Mouse (Mus musculus) testis, adult 2 months (tissue): Measurements from ENCODE around the gene Ganab. TPM values are rescaled to one million over a fixed set of nuclear protein-coding genes. Genes with fewer than 3 reads are reported as not detected.
"Not testable (repeated sequence)": the region's sequence is repeated elsewhere in the genome, so short reads cannot be mapped to it uniquely, and the experiment has no call there.

Experiments used
- H3K27ac ChIP-seq: fragments of 200-500 bp; 2 replicates; pipeline ENCODE4 v1.5.1; 2012; ENCODE audit warnings: low read depth, low read length; ENCODE audit not compliant: control insufficient read depth, insufficient read depth
- H3K27me3 ChIP-seq: fragments of 200-500 bp; 2 replicates; pipeline ENCODE4 v1.6.1; 2012; ENCODE audit warnings: mild to moderate bottlenecking, low read length, moderate library complexity; ENCODE audit not compliant: control insufficient read depth, insufficient read depth
- H3K36me3 ChIP-seq: fragments of 200-500 bp; 2 replicates; pipeline ENCODE4 v1.6.1; 2012; ENCODE audit warnings: mild to moderate bottlenecking, low read length; ENCODE audit not compliant: control insufficient read depth, insufficient read depth
- H3K4me1 ChIP-seq: fragments of 200-500 bp; 2 replicates; pipeline ENCODE4 v1.6.1; 2012; ENCODE audit warnings: low read length; ENCODE audit not compliant: control insufficient read depth, insufficient read depth
- H3K4me3 ChIP-seq: fragments of 200-500 bp; 2 replicates; pipeline ENCODE4 v1.5.1; 2012; ENCODE audit warnings: low read depth, mild to moderate bottlenecking, low read length, moderate library complexity, mixed read lengths; ENCODE audit not compliant: control insufficient read depth
- CTCF ChIP-seq: fragments of 200-500 bp; IDR thresholded peaks from 2 replicates; pipeline ENCODE4 v1.5.1; 2012; ENCODE audit warnings: low read depth, mild to moderate bottlenecking, inconsistent platforms, low read length, moderate library complexity; ENCODE audit not compliant: control insufficient read depth, insufficient read depth, insufficient replicate concordance
- POLR2A ChIP-seq: fragments of 200-500 bp; IDR thresholded peaks from 2 replicates; pipeline ENCODE4 v1.6.1; 2012; ENCODE audit warnings: low read depth, mild to moderate bottlenecking, inconsistent platforms, low read length, moderate library complexity; ENCODE audit not compliant: control insufficient read depth
- polyA plus RNA-seq: library from polyadenylated mRNA; depleted of rRNA; stranded (reverse); fragments of >200 nt; gene quantifications from 2 replicates; pipeline ENCODE4 v1.2.3, GENCODE M21; 2012

The Ganab gene
- polyA plus RNA-seq, 1 experiment: 57.0 TPM

DNA sequence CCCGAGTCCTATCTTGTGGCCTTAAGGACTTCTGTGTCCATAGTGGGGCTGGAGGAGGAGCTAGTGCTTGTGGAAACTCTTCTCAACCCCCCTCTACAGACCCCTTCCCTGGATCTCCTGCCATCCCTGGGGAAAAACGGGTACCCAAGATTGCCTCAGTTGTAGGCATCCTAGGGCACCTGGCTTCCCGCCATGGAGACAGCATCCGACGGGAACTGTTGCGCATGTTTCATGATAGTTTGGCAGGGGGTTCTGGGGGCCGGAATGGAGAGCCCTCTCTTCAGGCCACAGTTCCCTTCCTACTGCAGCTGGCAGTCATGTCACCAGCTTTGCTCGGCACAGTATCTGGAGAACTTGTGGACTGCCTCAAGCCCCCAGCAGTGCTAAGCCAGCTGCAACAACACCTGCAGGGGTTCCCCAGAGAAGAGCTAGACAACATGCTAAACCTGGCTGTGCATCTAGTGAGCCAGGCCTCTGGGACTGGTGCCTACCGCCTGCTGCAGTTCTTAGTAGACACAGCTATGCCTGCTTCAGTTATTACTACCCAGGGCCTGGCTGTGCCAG is 2.4 kb upstream of the Ganab start:
- Histone ChIP-seq H3K4me1 (peaks cover 16% of the 10 kb centered on the region), H3K4me3 (no peak overlapping the region), H3K27ac (no peak overlapping the region), H3K27me3 (no peaks in the 10 kb centered on the region), H3K36me3 (no peaks in the 10 kb centered on the region)
- TF ChIP-seq CTCF: no peak
- no peak for TF ChIP-seq POLR2A

DNA sequence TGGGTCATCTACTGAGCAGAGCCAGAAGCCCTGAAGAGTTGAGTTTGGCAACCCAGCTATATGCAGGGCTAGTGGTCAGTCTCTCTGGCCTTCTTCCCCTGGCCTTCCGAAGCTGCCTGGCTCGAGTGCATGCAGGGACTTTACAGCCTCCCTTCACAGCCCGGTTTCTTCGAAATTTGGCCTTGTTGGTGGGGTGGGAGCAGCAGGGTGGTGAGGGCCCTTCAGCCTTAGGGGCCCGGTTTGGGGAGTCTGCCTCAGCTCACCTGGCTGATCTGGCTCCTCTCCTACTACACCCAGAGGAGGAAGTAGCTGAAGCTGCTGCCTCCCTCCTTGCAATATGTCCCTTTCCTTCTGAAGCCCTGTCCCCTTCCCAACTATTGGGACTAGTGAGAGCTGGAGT is 1.6 kb upstream of the Ganab start:
- not testable (repeated sequence) for H3K36me3 ChIP-seq, H3K27ac ChIP-seq, H3K27me3 ChIP-seq
- peaks cover 16% of the 10 kb centered on the region for H3K4me1 ChIP-seq
- peak overlapping the region; percentile 92; the same call in 1 of the 2 replicates for H3K4me3 ChIP-seq

DNA sequence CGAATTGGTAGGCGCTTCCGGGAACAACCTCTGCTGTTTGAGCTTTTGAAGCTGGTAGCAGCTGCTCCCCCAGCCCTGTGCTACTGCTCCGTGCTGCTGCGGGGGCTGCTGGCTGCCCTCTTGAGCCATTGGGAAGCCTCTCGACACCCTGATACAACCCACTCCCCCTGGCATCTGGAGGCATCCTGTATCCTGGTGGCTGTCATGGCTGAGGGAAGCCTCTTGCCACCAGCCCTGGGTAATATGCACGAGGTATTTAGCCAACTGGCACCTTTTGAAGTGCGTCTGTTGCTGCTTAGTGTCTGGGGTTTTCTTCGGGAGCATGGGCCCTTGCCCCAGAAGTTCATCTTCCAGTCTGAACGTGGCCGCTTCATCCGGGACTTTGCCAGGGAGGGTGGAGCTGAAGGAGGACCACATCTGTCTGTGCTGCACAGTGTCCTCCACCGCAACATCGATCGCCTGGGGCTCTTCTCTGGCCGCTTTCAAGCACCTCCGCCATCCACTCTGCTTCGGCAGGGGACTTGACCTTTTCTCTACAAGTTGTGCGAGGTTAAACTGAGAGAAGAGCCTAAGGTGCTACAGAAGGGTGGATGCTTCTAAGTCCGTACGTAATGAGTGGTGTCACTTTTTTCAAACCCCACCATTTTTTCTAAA is 533 bp upstream of the Ganab start:
- H3K27me3 ChIP-seq, H3K36me3 ChIP-seq: not testable (repeated sequence)
- H3K27ac ChIP-seq: peak overlapping the region; percentile 78
- H3K4me3 ChIP-seq: peak overlapping the region; percentile 92
- H3K4me1 ChIP-seq: peaks cover 16% of the 10 kb centered on the region

DNA sequence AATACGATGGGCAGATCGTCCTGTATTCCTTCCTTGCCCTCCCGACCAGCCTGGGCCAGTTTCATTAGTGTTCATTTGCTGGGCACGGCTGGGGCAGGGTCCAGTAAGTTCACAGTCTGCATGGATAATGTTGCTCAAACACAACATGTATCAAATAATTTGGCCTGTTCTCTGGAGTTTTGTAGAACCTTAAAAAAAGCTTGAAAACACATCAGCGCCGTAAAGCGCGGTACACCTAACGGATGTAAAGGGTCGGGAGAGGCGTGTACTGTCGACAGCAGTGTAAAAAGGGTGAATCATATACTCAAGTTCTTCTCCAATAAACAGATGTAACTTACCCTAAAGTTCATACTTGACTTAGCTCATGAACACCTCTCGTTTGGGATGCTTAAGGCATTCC is 705 bp downstream of the Ganab start:
- H3K27ac ChIP-seq: peak overlapping the region; percentile 80
- no peaks in the 10 kb centered on the region for H3K27me3 ChIP-seq
- H3K36me3 ChIP-seq: peaks cover 2% of the 10 kb centered on the region
- H3K4me3 ChIP-seq: peak overlapping the region; percentile 92
- TF ChIP-seq POLR2A: no peak
- no peak for TF ChIP-seq CTCF
- H3K4me1 ChIP-seq: peaks cover 13% of the 10 kb centered on the region

DNA sequence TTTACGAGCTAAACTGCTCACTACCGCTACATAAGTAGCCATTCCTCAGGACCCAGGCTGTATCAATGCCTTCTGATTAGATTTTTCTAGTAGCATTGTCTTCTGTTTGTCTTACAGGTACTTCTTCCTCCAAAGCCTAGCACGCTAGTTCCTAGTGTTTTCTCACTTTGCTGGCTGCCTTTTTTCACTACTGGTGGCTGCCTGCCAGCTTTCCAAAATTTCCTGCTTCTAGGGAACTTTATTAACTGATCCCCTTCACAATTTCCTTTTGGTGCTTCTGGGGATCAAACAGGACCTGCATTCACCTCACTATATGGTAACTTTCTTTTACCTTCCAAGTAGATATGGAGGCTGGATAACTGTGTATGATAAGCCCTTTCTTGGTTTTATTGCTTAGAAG is 1.2 kb downstream of the Ganab start:
- peaks cover 2% of the 10 kb centered on the region for H3K36me3 ChIP-seq
- no peaks in the 10 kb centered on the region for H3K27me3 ChIP-seq
- peaks cover 10% of the 10 kb centered on the region for H3K4me1 ChIP-seq
- no peak for TF ChIP-seq CTCF
- no peak for TF ChIP-seq POLR2A
- H3K27ac ChIP-seq: no peak overlapping the region
- H3K4me3 ChIP-seq: no peak overlapping the region

DNA sequence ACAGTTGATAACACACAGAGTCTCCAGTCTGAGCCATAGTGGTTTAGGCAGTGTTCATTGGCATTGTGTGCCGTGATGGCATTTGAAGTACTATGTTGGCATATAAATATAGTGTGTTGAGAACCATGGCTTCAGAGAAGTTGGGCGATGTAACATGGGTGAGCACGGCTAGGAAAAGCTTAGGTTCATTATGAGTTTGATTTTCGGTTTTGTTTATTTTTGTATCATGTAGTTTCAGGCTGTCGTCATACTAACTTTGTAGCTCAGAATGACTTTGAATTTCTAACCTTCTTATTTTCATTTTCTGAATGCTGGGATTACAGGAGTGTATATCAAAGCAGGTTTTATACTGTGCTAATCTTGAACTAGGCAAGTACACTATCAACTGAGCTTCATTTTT is 5.5 kb downstream of the Ganab start:
- Histone ChIP-seq H3K36me3 (peaks cover 2% of the 10 kb centered on the region), H3K4me3 (no peak overlapping the region), H3K4me1 (no peaks in the 10 kb centered on the region; the same call in 1 of the 2 replicates), H3K27ac (no peak overlapping the region), H3K27me3 (no peaks in the 10 kb centered on the region)
- TF ChIP-seq POLR2A: no peak
- TF ChIP-seq CTCF: no peak

DNA sequence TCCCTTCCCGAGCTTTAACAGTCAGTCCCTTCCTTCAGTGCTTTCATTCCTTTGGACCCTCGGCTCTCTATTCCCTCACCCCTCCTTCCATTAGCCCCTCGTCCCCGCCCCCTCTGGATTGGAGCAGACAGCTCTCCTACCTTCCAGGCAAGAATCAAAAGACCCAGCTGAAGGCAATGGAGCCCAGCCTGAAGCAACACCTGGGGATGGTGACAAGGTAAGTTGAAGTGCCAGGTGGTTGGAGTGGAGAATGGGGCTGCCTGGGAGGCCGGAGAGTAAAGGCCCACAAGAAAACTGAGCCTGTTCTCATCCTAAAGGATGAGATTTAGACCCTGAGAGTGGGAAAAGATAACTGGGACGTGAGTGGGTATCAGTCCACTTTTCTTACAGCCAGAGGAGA is 10.7 kb downstream of the Ganab start:
- TF ChIP-seq POLR2A (no peak), CTCF (no peak)
- no peak overlapping the region for H3K27ac ChIP-seq
- no peaks in the 10 kb centered on the region for H3K27me3 ChIP-seq
- peaks cover 8% of the 10 kb centered on the region for H3K36me3 ChIP-seq
- H3K4me3 ChIP-seq: no peak overlapping the region
- no peaks in the 10 kb centered on the region for H3K4me1 ChIP-seq

DNA sequence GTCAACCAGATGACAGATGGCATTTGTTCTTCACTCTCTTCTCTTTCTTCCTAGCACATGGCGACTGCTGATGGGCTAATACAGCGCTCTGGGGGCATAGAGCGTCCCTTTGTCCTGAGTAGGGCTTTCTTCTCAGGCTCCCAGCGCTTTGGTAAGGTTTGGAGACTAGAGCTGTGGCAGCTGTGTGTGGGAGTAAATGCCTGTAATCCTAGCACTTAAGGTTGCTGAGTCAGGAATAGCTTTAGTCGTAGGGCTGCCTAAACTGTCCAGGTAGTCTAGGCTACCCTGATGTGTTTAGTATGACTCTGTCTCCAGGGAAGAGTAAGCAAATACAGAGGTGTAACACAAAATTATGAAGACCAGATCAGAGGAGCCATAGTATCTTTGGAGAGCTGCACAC is 13.9 kb downstream of the Ganab start:
- H3K4me3 ChIP-seq: no peak overlapping the region
- no peak for TF ChIP-seq CTCF
- TF ChIP-seq POLR2A: no peak
- H3K27ac ChIP-seq: no peak overlapping the region
- H3K27me3 ChIP-seq: no peaks in the 10 kb centered on the region
- peaks cover 11% of the 10 kb centered on the region for H3K36me3 ChIP-seq
- no peaks in the 10 kb centered on the region for H3K4me1 ChIP-seq
